Mouse (Mus musculus) embryonic facial prominence, embryonic 14.5 days (tissue): Measurements from ENCODE around the gene Taar7e. TPM values are rescaled to one million over a fixed set of nuclear protein-coding genes. Genes with fewer than 3 reads are reported as not detected.

Experiments used
- ATAC-seq: fragments of 200-750 bp; cut with Nextera tagmentation; 2 replicates; pipeline ENCODE4 v1.8.0; 2017; ENCODE audit warnings: low read depth, moderate number of reproducible peaks, moderate TSS enrichment
- DNase-seq: peaks from one replicate; pipeline ENCODE4 v3.0.0-alpha.2; 2015; ENCODE audit warnings: low spot score
- H3K27ac ChIP-seq: fragments of 300-500 bp; sonication (generic); replicated peaks from 2 replicates; pipeline ENCODE4 v1.5.1; 2014; ENCODE audit warnings: low read depth, mild to moderate bottlenecking, low read length, moderate library complexity
- H3K27me3 ChIP-seq: fragments of 300-500 bp; sonication (generic); replicated peaks from 2 replicates; pipeline ENCODE4 v1.6.1; 2014; ENCODE audit warnings: low read length; ENCODE audit not compliant: control insufficient read depth, insufficient read depth
- H3K36me3 ChIP-seq: fragments of 300-500 bp; sonication (generic); 2 replicates; pipeline ENCODE4 v1.6.1; 2014; ENCODE audit warnings: low read length, mixed read lengths; ENCODE audit not compliant: control insufficient read depth, insufficient read depth
- H3K4me1 ChIP-seq: fragments of 300-500 bp; sonication (generic); 2 replicates; pipeline ENCODE4 v1.6.1; 2014; ENCODE audit warnings: antibody characterized with exemption, low read length; ENCODE audit not compliant: control insufficient read depth, insufficient read depth
- H3K4me2 ChIP-seq: fragments of 300-500 bp; sonication (generic); 2 replicates; pipeline ENCODE4 v1.6.1; 2014; ENCODE audit warnings: low read depth, mild to moderate bottlenecking, low read length, moderate library complexity, mixed read lengths
- H3K4me3 ChIP-seq: fragments of 300-500 bp; sonication (generic); 2 replicates; pipeline ENCODE4 v1.5.1; 2014; ENCODE audit warnings: low read depth, mild to moderate bottlenecking, low read length
- H3K9ac ChIP-seq: fragments of 300-500 bp; sonication (generic); 2 replicates; pipeline ENCODE4 v1.6.1; 2014; ENCODE audit warnings: low read depth, mild to moderate bottlenecking, low read length, moderate library complexity, mixed read lengths
- H3K9me3 ChIP-seq: fragments of 300-500 bp; sonication (generic); 2 replicates; pipeline ENCODE4 v1.6.1; 2016; ENCODE audit warnings: low read length; ENCODE audit not compliant: control insufficient read depth
- WGBS: fragments of 180-500 bp; shearing (Covaris S2); extraction: QIAGEN DNeasy Blood & Tissue Kit; methylation state at CpG from one replicate; pipeline ENCODE4 v1.1.7; 2014; 5-methylcytosine and 5-hydroxymethylcytosine counted together
- polyA plus RNA-seq: library from polyadenylated mRNA; unstranded; fragments of >200 nt; fragmentation: Nextera tagmentation; extraction: Ambion mirVana; gene quantifications from 2 replicates; pipeline ENCODE4 v1.2.1, GENCODE M21; 2014

Taar7e gene
- not detected in 2 replicates for polyA plus RNA-seq

GRCm38 (mm10) chr10:24037314-24037713, at the start of gene Taar7e:
Gene Taar7e, plus strand, starts transcription at chr10:24037614.
- H3K9me3 ChIP-seq: no peaks in the 10 kb centered on the region
- H3K36me3 ChIP-seq: no peaks in the 10 kb centered on the region
- WGBS: 82% methylated on average over 2 of the region's 2 CpGs
- H3K27me3 ChIP-seq: no peaks in the 10 kb centered on the region
- ATAC-seq (no peak), DNase-seq (no peak)
- H3K4me1 ChIP-seq: no peaks in the 10 kb centered on the region
- no peak within 1 kb of the TSS for H3K27ac ChIP-seq
- no peak within 1 kb of the TSS for H3K9ac ChIP-seq
- no peak within 1 kb of the TSS for H3K4me2 ChIP-seq
- H3K4me3 ChIP-seq: no peak within 1 kb of the TSS

- H3K4me2 ChIP-seq: no peak within 1 kb of the TSS
- H3K36me3 ChIP-seq: no peaks in the 10 kb centered on the region
- H3K27ac ChIP-seq: no peak within 1 kb of the TSS
- DNase-seq (no peak), ATAC-seq (no peak)
- WGBS: 78% methylated on average over 3 of the region's 3 CpGs
- no peak within 1 kb of the TSS for H3K9ac ChIP-seq
- H3K4me3 ChIP-seq: no peak within 1 kb of the TSS
- H3K9me3 ChIP-seq: no peaks in the 10 kb centered on the region
- H3K27me3 ChIP-seq: no peaks in the 10 kb centered on the region
- H3K4me1 ChIP-seq: no peaks in the 10 kb centered on the region
Measured at GRCm38 (mm10) chr10:23993381-23993780, 44.0 kb upstream of the Taar7e start, which contains the start of gene Taar7a. Gene Taar7a, minus strand, starts transcription at chr10:23993481.

GRCm38 (mm10) chr10:23999639-24000038, 37.8 kb upstream of the Taar7e start, which contains the start of gene Taar7b:
Gene Taar7b, plus strand, starts transcription at chr10:23999939.
- H3K9me3 ChIP-seq: no peaks in the 10 kb centered on the region
- no peak within 1 kb of the TSS for H3K9ac ChIP-seq
- no peak within 1 kb of the TSS for H3K4me3 ChIP-seq

GRCm38 (mm10) chr10:24006442-24006841, 31.0 kb upstream of the Taar7e start:
- Histone ChIP-seq H3K9ac (no peak overlapping the region), H3K9me3 (no peaks in the 10 kb centered on the region), H3K27ac (no peak overlapping the region), H3K27me3 (no peaks in the 10 kb centered on the region), H3K36me3 (no peaks in the 10 kb centered on the region), H3K4me1 (no peaks in the 10 kb centered on the region), H3K4me3 (no peak overlapping the region), H3K4me2 (no peak overlapping the region)
- WGBS: 66% methylated on average over 1 of the region's 1 CpGs
- no peak for ATAC-seq
- DNase-seq: no peak

More at GRCm38 (mm10) chr10:23999639-24000038, 37.8 kb upstream of the Taar7e start, which contains the start of gene Taar7b:
- Histone ChIP-seq H3K36me3 (no peaks in the 10 kb centered on the region), H3K27me3 (no peaks in the 10 kb centered on the region), H3K27ac (no peak within 1 kb of the TSS), H3K4me2 (no peak within 1 kb of the TSS), H3K4me1 (no peaks in the 10 kb centered on the region)
- ATAC-seq: no peak
- no peak for DNase-seq
- WGBS: 83% methylated on average over 1 of the region's 1 CpGs

GRCm38 (mm10) chr10:24007034-24007433, 30.4 kb upstream of the Taar7e start:
- Histone ChIP-seq H3K4me1 (no peaks in the 10 kb centered on the region), H3K4me3 (no peak overlapping the region), H3K36me3 (no peaks in the 10 kb centered on the region), H3K9ac (no peak overlapping the region), H3K4me2 (no peak overlapping the region), H3K27ac (no peak overlapping the region), H3K27me3 (no peaks in the 10 kb centered on the region), H3K9me3 (no peaks in the 10 kb centered on the region)
- 56% methylated on average over 2 of the region's 2 CpGs for WGBS
- DNase-seq (no peak), ATAC-seq (no peak)

GRCm38 (mm10) chr10:24008143-24008542, 29.3 kb upstream of the Taar7e start:
- no peaks in the 10 kb centered on the region for H3K4me1 ChIP-seq
- H3K36me3 ChIP-seq: no peaks in the 10 kb centered on the region
- H3K27ac ChIP-seq: no peak overlapping the region
- ATAC-seq: no peak
- no peaks in the 10 kb centered on the region for H3K27me3 ChIP-seq
- DNase-seq: no peak
- 73% methylated on average over 1 of the region's 1 CpGs for WGBS
- no peak overlapping the region for H3K9ac ChIP-seq
- no peaks in the 10 kb centered on the region for H3K9me3 ChIP-seq
- H3K4me2 ChIP-seq: no peak overlapping the region
- no peak overlapping the region for H3K4me3 ChIP-seq

GRCm38 (mm10) chr10:24026922-24027321, 10.5 kb upstream of the Taar7e start, which contains the start of gene Taar7d:
Gene Taar7d, plus strand, starts transcription at chr10:24027222.
- Histone ChIP-seq H3K9ac (no peak within 1 kb of the TSS), H3K4me2 (no peak within 1 kb of the TSS), H3K27ac (no peak within 1 kb of the TSS), H3K27me3 (no peaks in the 10 kb centered on the region), H3K36me3 (no peaks in the 10 kb centered on the region), H3K4me1 (no peaks in the 10 kb centered on the region), H3K4me3 (no peak within 1 kb of the TSS), H3K9me3 (no peaks in the 10 kb centered on the region)
- DNase-seq (no peak), ATAC-seq (no peak)

- H3K27ac ChIP-seq: no peak overlapping the region
- H3K4me3 ChIP-seq: no peak overlapping the region
- DNase-seq: no peak
- H3K9me3 ChIP-seq: no peaks in the 10 kb centered on the region
- H3K36me3 ChIP-seq: no peaks in the 10 kb centered on the region
- no peak overlapping the region for H3K4me2 ChIP-seq
- no peak overlapping the region for H3K9ac ChIP-seq
- H3K27me3 ChIP-seq: no peaks in the 10 kb centered on the region
- H3K4me1 ChIP-seq: no peaks in the 10 kb centered on the region
- no peak for ATAC-seq
Measured at GRCm38 (mm10) chr10:24031347-24031746, 6.1 kb upstream of the Taar7e start.

- no peak overlapping the region for H3K27ac ChIP-seq
- ATAC-seq: no peak
- H3K4me2 ChIP-seq: no peak overlapping the region
- no peak overlapping the region for H3K9ac ChIP-seq
- no peaks in the 10 kb centered on the region for H3K9me3 ChIP-seq
- H3K36me3 ChIP-seq: no peaks in the 10 kb centered on the region
- 55% methylated on average over 2 of the region's 2 CpGs for WGBS
- DNase-seq: no peak
- no peak overlapping the region for H3K4me3 ChIP-seq
- H3K27me3 ChIP-seq: no peaks in the 10 kb centered on the region
- no peaks in the 10 kb centered on the region for H3K4me1 ChIP-seq
Measured at GRCm38 (mm10) chr10:24040120-24040869, 2.9 kb downstream of the Taar7e start.
